Mouse (Mus musculus) spleen, embryonic (tissue): ENCODE measurements around the gene Pdcd5.

Source experiments
- CTCF ChIA-PET: fragments of 350-600 bp; sonication (Branson Sonifier 250); formaldehyde crosslinking; loops from one replicate; lab custom pipeline; 2022; lab: Charles Lee

Pdcd5 gene

GRCm38 (mm10) chr7:35647101-35647698, at the start of gene Pdcd5:
Gene Pdcd5, minus strand, starts transcription at chr7:35647521.
- CTCF ChIA-PET, result no interaction called here

GRCm38 (mm10) chr7:35692641-35693040, 45.3 kb upstream of the Pdcd5 start:
- CTCF ChIA-PET, result no interaction called here

GRCm38 (mm10) chr7:35692117-35692516, 44.8 kb upstream of the Pdcd5 start:
- CTCF ChIA-PET, result no interaction called here

- CTCF ChIA-PET, result no interaction called here
Observed at GRCm38 (mm10) chr7:35688781-35689349, 41.5 kb upstream of the Pdcd5 start.

GRCm38 (mm10) chr7:35688276-35688675, 41.0 kb upstream of the Pdcd5 start:
- CTCF ChIA-PET, result no interaction called here

GRCm38 (mm10) chr7:35687229-35687628, 39.9 kb upstream of the Pdcd5 start:
- CTCF ChIA-PET, result no interaction called here

- CTCF ChIA-PET, result no interaction called here
Observed at GRCm38 (mm10) chr7:35686756-35687155, 39.4 kb upstream of the Pdcd5 start.

GRCm38 (mm10) chr7:35686216-35686615, 38.9 kb upstream of the Pdcd5 start:
- CTCF ChIA-PET, result no interaction called here

- CTCF ChIA-PET, result no interaction called here
Observed at GRCm38 (mm10) chr7:35683409-35684122, 36.2 kb upstream of the Pdcd5 start.

GRCm38 (mm10) chr7:35681559-35681958, 34.2 kb upstream of the Pdcd5 start:
- CTCF ChIA-PET, result no interaction called here

- CTCF ChIA-PET, result no interaction called here
Observed at GRCm38 (mm10) chr7:35678976-35679375, 31.7 kb upstream of the Pdcd5 start.

- CTCF ChIA-PET, result no interaction called here
Observed at GRCm38 (mm10) chr7:35668066-35669041, 21.0 kb upstream of the Pdcd5 start.

- CTCF ChIA-PET, result no interaction called here
Observed at GRCm38 (mm10) chr7:35663790-35664376, 16.6 kb upstream of the Pdcd5 start.

GRCm38 (mm10) chr7:35659173-35659572, 11.9 kb upstream of the Pdcd5 start:
- CTCF ChIA-PET, result interaction anchor here (0.8 kb wide), 1 partner anchor 1321 kb away, joined by 6 read pairs; no protein-coding TSS in a partner anchor

- CTCF ChIA-PET, result no interaction called here
Observed at GRCm38 (mm10) chr7:35657829-35658228, 10.5 kb upstream of the Pdcd5 start.

GRCm38 (mm10) chr7:35651583-35652270, 4.4 kb upstream of the Pdcd5 start:
- CTCF ChIA-PET, result no interaction called here

- CTCF ChIA-PET, result no interaction called here
Observed at GRCm38 (mm10) chr7:35650716-35651410, 3.5 kb upstream of the Pdcd5 start.

- CTCF ChIA-PET, result no interaction called here
Observed at GRCm38 (mm10) chr7:35649071-35649470, 1.8 kb upstream of the Pdcd5 start.

GRCm38 (mm10) chr7:35648239-35649069, 1.1 kb upstream of the Pdcd5 start:
- CTCF ChIA-PET, result no interaction called here
